Mouse (Mus musculus) liver, adult 2 months (tissue): ENCODE data around the gene Cyth1. TPM values are rescaled to one million over a fixed set of nuclear protein-coding genes. Genes with fewer than 3 reads are reported as not detected.

Experiments used
- DNase-seq: peaks from one replicate; pipeline ENCODE4 v3.0.0-alpha.2; 2011; ENCODE audit warnings: low read depth, low spot score; ENCODE audit errors: extremely low read depth
- H3K27ac ChIP-seq: fragments of 200-500 bp; replicated peaks from 2 replicates; pipeline ENCODE4 v1.5.1; 2012; ENCODE audit warnings: low read depth, mild to moderate bottlenecking, control low read depth, inconsistent platforms, low read length; ENCODE audit not compliant: insufficient read depth
- H3K27me3 ChIP-seq: fragments of 200-500 bp; 2 replicates; pipeline ENCODE4 v1.6.1; 2012; ENCODE audit warnings: mild to moderate bottlenecking, moderate library complexity, low read length, inconsistent platforms; ENCODE audit not compliant: control insufficient read depth, insufficient read depth
- H3K36me3 ChIP-seq: fragments of 200-500 bp; 2 replicates; pipeline ENCODE4 v1.6.1; 2012; ENCODE audit warnings: low read length, inconsistent platforms; ENCODE audit not compliant: control insufficient read depth, insufficient read depth
- H3K4me1 ChIP-seq: fragments of 200-500 bp; 2 replicates; pipeline ENCODE4 v1.6.1; 2011; ENCODE audit warnings: low read length; ENCODE audit not compliant: control insufficient read depth, insufficient read depth
- H3K4me3 ChIP-seq: fragments of 200-500 bp; 2 replicates; pipeline ENCODE4 v1.5.1; 2011; ENCODE audit warnings: low read depth, mild to moderate bottlenecking, control low read depth, low read length, moderate library complexity; ENCODE audit not compliant: insufficient read depth
- H3K79me2 ChIP-seq: fragments of 200-500 bp; 2 replicates; pipeline ENCODE4 v1.6.1; 2012; ENCODE audit warnings: inconsistent platforms, mild to moderate bottlenecking, low read length, moderate library complexity; ENCODE audit not compliant: control insufficient read depth, insufficient read depth
- H3K9ac ChIP-seq: fragments of 200-500 bp; 2 replicates; pipeline ENCODE4 v1.6.1; 2012; ENCODE audit warnings: low read depth, mild to moderate bottlenecking, control low read depth, inconsistent platforms, low read length
- CTCF ChIP-seq: fragments of 200-500 bp; IDR thresholded peaks from 2 replicates; pipeline ENCODE4 v1.5.1; 2011; ENCODE audit warnings: low read depth, low read length, control low read depth
- POLR2A ChIP-seq: fragments of 200-500 bp; IDR thresholded peaks from 2 replicates; pipeline ENCODE4 v1.6.1; 2011; ENCODE audit warnings: low read length, control low read depth; ENCODE audit not compliant: insufficient read depth; ENCODE audit errors: extremely low read depth
- WGBS: fragments of 180-500 bp; shearing (Covaris S2); methylation state at CpG from one replicate; pipeline ENCODE4 v1.1.7; 2018; 5-methylcytosine and 5-hydroxymethylcytosine counted together
- polyA plus RNA-seq: library from polyadenylated mRNA; depleted of rRNA; stranded (reverse); fragments of >200 nt; gene quantifications from 2 replicates; pipeline ENCODE4 v1.2.3, GENCODE M21; 2012
- total RNA-seq: library from RNA; depleted of rRNA; stranded (reverse); fragments of >200 nt; gene quantifications from 2 replicates; pipeline ENCODE4 v1.2.3, GENCODE M21; 2014

Cyth1 gene
- total and polyA plus RNA-seq, 2 experiments: 14.7 to 32.4 TPM

DNA sequence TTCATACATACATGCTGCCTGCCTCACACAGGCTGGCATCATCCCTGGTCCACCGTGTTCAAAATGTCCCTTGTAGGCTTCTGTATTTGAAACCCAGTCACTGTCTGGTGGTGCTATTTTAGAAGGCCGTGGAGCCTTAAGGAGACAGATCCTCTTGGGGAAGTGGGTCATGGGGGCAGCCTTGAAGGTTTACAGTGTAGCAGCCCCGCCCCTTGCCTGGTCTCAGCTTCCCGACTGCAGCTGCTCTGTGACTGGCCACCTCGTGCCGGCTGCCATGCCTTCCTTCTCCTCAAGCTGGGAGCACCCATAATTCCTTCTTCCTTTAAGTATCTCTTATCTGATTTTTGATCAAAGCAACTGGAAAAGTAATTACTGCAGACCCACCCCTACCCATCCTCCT is 113.1 kb downstream of the Cyth1 start:
- no peaks in the 10 kb centered on the region for H3K36me3 ChIP-seq
- no peak overlapping the region for H3K4me3 ChIP-seq
- H3K27me3 ChIP-seq: no peaks in the 10 kb centered on the region
- no peaks in the 10 kb centered on the region for H3K4me1 ChIP-seq
- DNase-seq: no peak
- TF ChIP-seq CTCF (no peak), POLR2A (no peak)
- no peak overlapping the region for H3K9ac ChIP-seq
- H3K79me2 ChIP-seq: no peaks in the 10 kb centered on the region
- WGBS: 81% methylated on average over 6 of the region's 6 CpGs
- no peak overlapping the region for H3K27ac ChIP-seq

GRCm38 (mm10) chr11:118133752-118134169 is 114.6 kb downstream of the Cyth1 start:
- Histone ChIP-seq H3K27ac (no peak overlapping the region), H3K9ac (no peak overlapping the region), H3K79me2 (no peaks in the 10 kb centered on the region), H3K4me1 (no peaks in the 10 kb centered on the region), H3K36me3 (no peaks in the 10 kb centered on the region), H3K4me3 (no peak overlapping the region), H3K27me3 (no peaks in the 10 kb centered on the region)
- WGBS: 34% methylated on average over 4 of the region's 4 CpGs
- DNase-seq: peak; percentile 19
- no peak for TF ChIP-seq POLR2A
- TF ChIP-seq CTCF: no peak

- Histone ChIP-seq H3K9ac (no peak overlapping the region), H3K27ac (no peak overlapping the region), H3K4me1 (no peaks in the 10 kb centered on the region), H3K27me3 (no peaks in the 10 kb centered on the region), H3K4me3 (no peak overlapping the region), H3K36me3 (no peaks in the 10 kb centered on the region), H3K79me2 (no peaks in the 10 kb centered on the region)
- TF ChIP-seq POLR2A (no peak), CTCF (no peak)
- 74% methylated on average over 9 of the region's 9 CpGs for WGBS
- no peak for DNase-seq
Observed at GRCm38 (mm10) chr11:118133133-118133751, 115.2 kb downstream of the Cyth1 start.

DNA sequence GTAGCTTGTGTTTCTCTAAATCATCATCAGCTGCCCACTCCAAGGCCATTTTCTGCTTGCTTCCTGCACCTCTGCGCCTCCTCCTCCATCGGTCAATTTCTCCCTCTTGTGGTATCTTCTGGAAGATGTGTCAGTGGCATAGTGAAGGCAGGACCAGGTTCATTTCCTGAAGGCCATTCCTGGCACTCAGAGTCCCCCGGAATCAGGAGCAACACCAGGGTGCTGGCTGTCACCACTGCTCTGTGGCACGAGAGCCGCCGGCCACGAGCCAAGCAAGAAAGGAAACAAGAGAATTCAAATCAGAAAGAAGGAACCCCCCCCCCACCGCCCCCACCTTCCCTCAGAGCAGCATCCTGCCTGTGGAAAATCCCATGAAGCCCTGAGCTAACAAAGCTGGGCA is 116.3 kb downstream of the Cyth1 start:
- H3K36me3 ChIP-seq: no peaks in the 10 kb centered on the region
- H3K27ac ChIP-seq: no peak overlapping the region
- no peaks in the 10 kb centered on the region for H3K79me2 ChIP-seq
- no peak for DNase-seq
- H3K9ac ChIP-seq: no peak overlapping the region
- H3K27me3 ChIP-seq: no peaks in the 10 kb centered on the region
- TF ChIP-seq CTCF: no peak
- TF ChIP-seq POLR2A: no peak
- 72% methylated on average over 8 of the region's 8 CpGs for WGBS
- no peak overlapping the region for H3K4me3 ChIP-seq
- H3K4me1 ChIP-seq: no peaks in the 10 kb centered on the region

DNA sequence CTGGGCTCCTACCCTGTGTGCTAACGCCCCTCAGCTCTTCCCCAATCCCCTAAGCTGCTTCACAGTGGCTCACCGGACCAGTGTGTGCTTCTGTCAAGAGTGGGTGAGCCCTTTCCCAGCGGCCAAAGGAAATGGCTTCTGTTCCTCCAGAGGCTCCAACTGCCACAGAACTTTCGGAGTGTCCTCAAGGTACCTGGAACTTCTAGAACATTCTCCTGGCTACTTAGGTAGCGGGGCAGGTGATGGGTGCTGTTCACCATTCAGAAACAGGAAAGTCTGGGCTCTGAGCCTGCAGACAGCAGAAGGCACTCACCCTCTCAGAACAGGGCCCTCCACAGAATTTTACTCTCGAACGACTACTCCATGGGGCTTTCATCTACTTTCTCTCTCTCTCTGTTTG is 117.9 kb downstream of the Cyth1 start, which contains the start of gene Dnah17:
Dnah17 (minus strand) TSS at position 101 of the 400 bp plus-strand sequence.
- no peaks in the 10 kb centered on the region for H3K79me2 ChIP-seq
- no peak within 1 kb of the TSS for H3K4me3 ChIP-seq
- H3K27ac ChIP-seq: no peak within 1 kb of the TSS
- H3K36me3 ChIP-seq: no peaks in the 10 kb centered on the region
- no peaks in the 10 kb centered on the region for H3K27me3 ChIP-seq
- 94% methylated on average over 7 of the region's 7 CpGs for WGBS
- H3K4me1 ChIP-seq: no peaks in the 10 kb centered on the region
- no peak within 1 kb of the TSS for H3K9ac ChIP-seq
- no peak for TF ChIP-seq POLR2A
- no peak for TF ChIP-seq CTCF
- DNase-seq: no peak

DNA sequence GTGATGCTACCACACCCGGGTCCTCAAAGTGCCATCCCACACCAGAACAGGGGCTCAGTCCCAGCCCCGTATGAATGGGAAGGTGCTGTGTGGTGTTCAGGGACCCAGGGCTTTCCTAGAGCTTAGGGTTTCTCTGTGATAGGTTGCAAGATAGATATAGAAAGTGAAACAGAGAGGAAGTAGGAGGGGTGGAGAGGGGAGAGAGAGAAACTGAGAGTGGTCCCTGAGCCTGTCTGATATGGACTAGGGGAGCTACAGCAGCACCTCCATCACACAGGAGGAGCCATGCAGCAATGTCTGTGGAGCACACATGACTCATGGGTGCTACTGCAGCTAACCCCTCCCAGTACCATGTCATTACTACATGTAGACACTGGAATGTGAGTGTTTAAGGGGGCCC is 118.6 kb downstream of the Cyth1 start:
- no peak for DNase-seq
- TF ChIP-seq CTCF (no peak), POLR2A (no peak)
- Histone ChIP-seq H3K9ac (no peak overlapping the region), H3K4me1 (no peaks in the 10 kb centered on the region), H3K79me2 (no peaks in the 10 kb centered on the region), H3K27ac (no peak overlapping the region), H3K36me3 (no peaks in the 10 kb centered on the region), H3K27me3 (no peaks in the 10 kb centered on the region), H3K4me3 (no peak overlapping the region)
- 90% methylated on average over 2 of the region's 2 CpGs for WGBS
